Mouse (Mus musculus) Patski (cell line): ENCODE measurements around the gene Bdkrb1. TPM values are rescaled to one million over a fixed set of nuclear protein-coding genes. Genes with fewer than 3 reads are reported as not detected.

Experiments
- ATAC-seq: fragments of 100-300 bp; one replicate; pipeline ENCODE4 v1.8.0; 2021
- CTCF ChIA-PET: fragments of 350-600 bp; sonication (Branson Sonifier 250); formaldehyde crosslinking; loops from one replicate; lab custom pipeline; 2022; ENCODE audit warnings: inconsistent platforms; lab: Charles Lee
- POLR2A ChIA-PET: fragments of 350-600 bp; sonication (Branson Sonifier 250); formaldehyde crosslinking; loops from one replicate; lab custom pipeline; 2022; ENCODE audit warnings: antibody characterized with exemption, inconsistent platforms; lab: Charles Lee
- DNase-seq: peaks from one replicate; pipeline ENCODE4 v3.0.0-alpha.2; 2011; ENCODE audit warnings: low read depth, low spot score
- H3K27me3 ChIP-seq: fragments of 371-371 bp; one replicate; pipeline ENCODE4 v1.5.1; 2021
- CTCF ChIP-seq: fragments of 100-300 bp; IDR thresholded peaks from one replicate; pipeline ENCODE4 v1.5.1; 2021
- in situ Hi-C: fragments of 300-500 bp; cut with MboI; formaldehyde crosslinking; loops from 3 replicates; pipeline ENCODE4 v1.11.1; 2018; ENCODE audit warnings: low pct_unique_long_range_greater_than_20kb, mixed read lengths
- polyA plus RNA-seq: library from polyadenylated mRNA; unstranded; gene quantifications from one replicate; pipeline ENCODE4 v1.2.3, GENCODE M21; 2021

The Bdkrb1 gene
- polyA plus RNA-seq, 1 experiment from 2014 or later: 0.18 TPM

GRCm38 (mm10) chr12:105597135-105597534 is 5.8 kb upstream of the Bdkrb1 start:
- ATAC-seq (peak; percentile 89), DNase-seq (peak; percentile 93)
- ChIA-PET POLR2A (no interaction called here), CTCF (no interaction called here)
- no peaks in the 10 kb centered on the region for H3K27me3 ChIP-seq
- no peak for TF ChIP-seq CTCF
- in situ Hi-C loops: no loop called here

GRCm38 (mm10) chr12:105598503-105598902 is 4.4 kb upstream of the Bdkrb1 start:
- DNase-seq: no peak
- no peaks in the 10 kb centered on the region for H3K27me3 ChIP-seq
- POLR2A ChIA-PET: no interaction called here
- TF ChIP-seq CTCF: no peak
- CTCF ChIA-PET: no interaction called here
- in situ Hi-C loops: no loop called here
- no peak for ATAC-seq

- ChIA-PET CTCF (interaction anchor here (0.7 to 0.9 kb wide), 2 partner anchors 11 to 34 kb away, joined by 3 read pairs; no protein-coding TSS in a partner anchor), POLR2A (no interaction called here)
- in situ Hi-C loops: no loop called here
- no peaks in the 10 kb centered on the region for H3K27me3 ChIP-seq
- no peak for TF ChIP-seq CTCF
- DNase-seq (no peak), ATAC-seq (no peak)
These were observed 3.8 kb upstream of the Bdkrb1 start for GRCm38 (mm10) chr12:105599098-105599497.

GRCm38 (mm10) chr12:105601586-105601985 is 1.3 kb upstream of the Bdkrb1 start:
- H3K27me3 ChIP-seq: no peaks in the 10 kb centered on the region
- POLR2A ChIA-PET: no interaction called here
- ATAC-seq (no peak), DNase-seq (no peak)
- in situ Hi-C loops: no loop called here
- no peak for TF ChIP-seq CTCF
- CTCF ChIA-PET: interaction anchor here (1.1 to 1.3 kb wide), 2 partner anchors 9 to 17 kb away, joined by 3 to 5 read pairs; no protein-coding TSS in a partner anchor

GRCm38 (mm10) chr12:105603904-105604303 is 1.0 kb downstream of the Bdkrb1 start:
- ChIA-PET POLR2A (no interaction called here), CTCF (interaction anchor here (1.3 kb wide), 1 partner anchor 11 kb away, joined by 3 read pairs; no protein-coding TSS in a partner anchor)
- in situ Hi-C loops: no loop called here
- no peak for ATAC-seq
- no peaks in the 10 kb centered on the region for H3K27me3 ChIP-seq
- TF ChIP-seq CTCF: no peak
- DNase-seq: no peak

GRCm38 (mm10) chr12:105605212-105605611 is 2.3 kb downstream of the Bdkrb1 start:
- no peak for ATAC-seq
- TF ChIP-seq CTCF: no peak
- ChIA-PET POLR2A (no interaction called here), CTCF (interaction anchor here (1.3 kb wide), 1 partner anchor 10 kb away, joined by 3 read pairs; no protein-coding TSS in a partner anchor)
- in situ Hi-C loops: no loop called here
- DNase-seq: no peak
- H3K27me3 ChIP-seq: no peaks in the 10 kb centered on the region

- ChIA-PET POLR2A (no interaction called here), CTCF (no interaction called here)
- TF ChIP-seq CTCF: no peak
- ATAC-seq: no peak
- DNase-seq: no peak
- in situ Hi-C loops: no loop called here
- H3K27me3 ChIP-seq: no peaks in the 10 kb centered on the region
These were observed 4.0 kb downstream of the Bdkrb1 start for GRCm38 (mm10) chr12:105606881-105607280.

- no peak for TF ChIP-seq CTCF
- no peaks in the 10 kb centered on the region for H3K27me3 ChIP-seq
- CTCF ChIA-PET: interaction anchor here (1.0 kb wide), 1 partner anchor 10 kb away, joined by 3 read pairs; no protein-coding TSS in a partner anchor
- in situ Hi-C loops: loop anchor here (5.0 kb wide), 1 partner anchor 114 kb away; no protein-coding TSS in a partner anchor
- POLR2A ChIA-PET: no interaction called here
- no peak for ATAC-seq
- no peak for DNase-seq
These were observed 8.2 kb downstream of the Bdkrb1 start for GRCm38 (mm10) chr12:105611045-105611444.

- CTCF ChIA-PET: interaction anchor here (1.0 kb wide), 1 partner anchor 114 kb away, joined by 3 read pairs; no protein-coding TSS in a partner anchor
- no peak for TF ChIP-seq CTCF
- H3K27me3 ChIP-seq: no peaks in the 10 kb centered on the region
- in situ Hi-C loops: loop anchor here (5.0 kb wide), 1 partner anchor 114 kb away; no protein-coding TSS in a partner anchor
- POLR2A ChIA-PET: no interaction called here
- no peak for DNase-seq
- ATAC-seq: no peak
These were observed 8.9 kb downstream of the Bdkrb1 start for GRCm38 (mm10) chr12:105611748-105612147.

- in situ Hi-C loops: loop anchor here (5.0 kb wide), 1 partner anchor 116 kb away; no protein-coding TSS in a partner anchor
- ATAC-seq: no peak
- POLR2A ChIA-PET: no interaction called here
- TF ChIP-seq CTCF: no peak
- CTCF ChIA-PET: no interaction called here
- no peak for DNase-seq
- no peaks in the 10 kb centered on the region for H3K27me3 ChIP-seq
These were observed 10.7 kb downstream of the Bdkrb1 start for GRCm38 (mm10) chr12:105613559-105613958.

- DNase-seq (no peak), ATAC-seq (no peak)
- TF ChIP-seq CTCF: no peak
- in situ Hi-C loops: no loop called here
- CTCF ChIA-PET: no interaction called here
- POLR2A ChIA-PET: interaction anchor here (0.6 kb wide), 1 partner anchor 24 kb away, joined by 3 read pairs; no protein-coding TSS in a partner anchor
- no peaks in the 10 kb centered on the region for H3K27me3 ChIP-seq
These were observed 19.2 kb downstream of the Bdkrb1 start for GRCm38 (mm10) chr12:105622048-105622447.
